Mouse (Mus musculus) small intestine, adult 2 months (tissue): ENCODE data around the gene Vwa7. TPM values are rescaled to one million over a fixed set of nuclear protein-coding genes. Genes with fewer than 3 reads are reported as not detected.

Source experiments
- H3K27ac ChIP-seq: fragments of 200-500 bp; 2 replicates; pipeline ENCODE4 v1.5.1; 2012; ENCODE audit warnings: low read depth, low read length, control low read depth, inconsistent platforms; ENCODE audit not compliant: insufficient read depth
- H3K27me3 ChIP-seq: fragments of 200-500 bp; 2 replicates; pipeline ENCODE4 v1.6.1; 2012; ENCODE audit warnings: mild to moderate bottlenecking, moderate library complexity, low read length, inconsistent platforms; ENCODE audit not compliant: control insufficient read depth, insufficient read depth
- H3K36me3 ChIP-seq: fragments of 200-500 bp; 2 replicates; pipeline ENCODE4 v1.6.1; 2012; ENCODE audit warnings: mild to moderate bottlenecking, low read length, control low read depth, inconsistent platforms; ENCODE audit not compliant: control insufficient read depth, insufficient read depth
- H3K4me1 ChIP-seq: fragments of 200-500 bp; 2 replicates; pipeline ENCODE4 v1.6.1; 2012; ENCODE audit warnings: low read length, inconsistent platforms, mixed read lengths; ENCODE audit not compliant: control insufficient read depth, insufficient read depth, insufficient read length
- H3K4me3 ChIP-seq: fragments of 200-500 bp; 2 replicates; pipeline ENCODE4 v1.5.1; 2012; ENCODE audit warnings: low read depth, mild to moderate bottlenecking, control low read depth, inconsistent platforms, low read length, moderate library complexity
- CTCF ChIP-seq: fragments of 200-500 bp; IDR thresholded peaks from 2 replicates; pipeline ENCODE4 v1.5.1; 2012; ENCODE audit warnings: low read depth, mild to moderate bottlenecking, control low read depth, inconsistent platforms, low read length, moderate library complexity, mixed read lengths; ENCODE audit not compliant: insufficient replicate concordance, insufficient read length; ENCODE audit errors: extremely low read depth
- POLR2A ChIP-seq: fragments of 200-500 bp; IDR thresholded peaks from 2 replicates; pipeline ENCODE4 v1.6.1; 2012; ENCODE audit warnings: low read depth, mild to moderate bottlenecking, control low read depth, inconsistent platforms, low read length, moderate library complexity
- WGBS: fragments of 180-500 bp; shearing (Covaris S2); methylation state at CpG from one replicate; pipeline ENCODE4 v1.1.7; 2018; 5-methylcytosine and 5-hydroxymethylcytosine counted together
- polyA plus RNA-seq: library from polyadenylated mRNA; depleted of rRNA; stranded (reverse); fragments of >200 nt; gene quantifications from 2 replicates; pipeline ENCODE4 v1.2.3, GENCODE M21; 2012

Gene Vwa7
- polyA plus RNA-seq, 1 experiment: 0.82 TPM

- peaks cover 18% of the 10 kb centered on the region for H3K36me3 ChIP-seq
- H3K4me3 ChIP-seq: no peak overlapping the region
- peaks cover 32% of the 10 kb centered on the region for H3K4me1 ChIP-seq
- H3K27ac ChIP-seq: peak overlapping the region; percentile 83
- no peak for TF ChIP-seq POLR2A
- 50% methylated on average over 5 of the region's 5 CpGs for WGBS
- no peaks in the 10 kb centered on the region for H3K27me3 ChIP-seq
Observed at GRCm38 (mm10) chr17:35048932-35049440, 32.6 kb downstream of the Vwa7 start.

GRCm38 (mm10) chr17:35049561-35050016 lies 33.2 kb downstream of the Vwa7 start, which contains the start of gene Clic1:
Gene Clic1, plus strand, starts transcription at chr17:35049966.
- peak within 1 kb of the TSS; percentile 83 for H3K27ac ChIP-seq
- H3K4me1 ChIP-seq: peaks cover 32% of the 10 kb centered on the region
- 4% methylated on average over 11 of the region's 11 CpGs for WGBS
- peaks cover 22% of the 10 kb centered on the region for H3K36me3 ChIP-seq
- no peaks in the 10 kb centered on the region for H3K27me3 ChIP-seq
- H3K4me3 ChIP-seq: peak within 1 kb of the TSS; percentile 76
- TF ChIP-seq CTCF (peak; percentile 24; the same call in 1 of the 2 replicates), POLR2A (peak; percentile 38; the same call in 1 of the 2 replicates)

GRCm38 (mm10) chr17:35050126-35050750 lies 33.9 kb downstream of the Vwa7 start:
- Histone ChIP-seq H3K4me3 (peak overlapping the region; percentile 76), H3K27ac (peak overlapping the region; percentile 83), H3K4me1 (peaks cover 28% of the 10 kb centered on the region), H3K36me3 (peaks cover 27% of the 10 kb centered on the region), H3K27me3 (no peaks in the 10 kb centered on the region)
- WGBS: 2% methylated on average over 27 of the region's 27 CpGs
- TF ChIP-seq POLR2A: peak; percentile 73; the same call in 1 of the 2 replicates
- TF ChIP-seq CTCF: no peak

- Histone ChIP-seq H3K27me3 (no peaks in the 10 kb centered on the region), H3K36me3 (peaks cover 39% of the 10 kb centered on the region), H3K4me3 (peak overlapping the region; percentile 76), H3K27ac (peak overlapping the region; percentile 83), H3K4me1 (peaks cover 22% of the 10 kb centered on the region)
- TF ChIP-seq POLR2A: peak; percentile 59; the same call in 1 of the 2 replicates
- no peak for TF ChIP-seq CTCF
- WGBS: 1% methylated on average over 21 of the region's 21 CpGs
Observed at GRCm38 (mm10) chr17:35051156-35052086, 35.0 kb downstream of the Vwa7 start.

GRCm38 (mm10) chr17:35052271-35052798 lies 36.0 kb downstream of the Vwa7 start:
- Histone ChIP-seq H3K36me3 (peaks cover 45% of the 10 kb centered on the region), H3K27ac (peak overlapping the region; percentile 12), H3K4me1 (peaks cover 20% of the 10 kb centered on the region), H3K4me3 (peak overlapping the region; percentile 76), H3K27me3 (no peaks in the 10 kb centered on the region)
- no peak for TF ChIP-seq POLR2A
- no peak for TF ChIP-seq CTCF
- 83% methylated on average over 12 of the region's 12 CpGs for WGBS

GRCm38 (mm10) chr17:35055691-35056495 lies 39.5 kb downstream of the Vwa7 start:
- peaks cover 55% of the 10 kb centered on the region for H3K36me3 ChIP-seq
- H3K4me1 ChIP-seq: peaks cover 26% of the 10 kb centered on the region
- H3K27me3 ChIP-seq: no peaks in the 10 kb centered on the region
- H3K4me3 ChIP-seq: no peak overlapping the region
- no peak overlapping the region for H3K27ac ChIP-seq
- TF ChIP-seq CTCF (no peak), POLR2A (no peak)
- 85% methylated on average over 7 of the region's 7 CpGs for WGBS
